Mouse (Mus musculus) cortical plate, adult 2 months (tissue): ENCODE measurements around the gene Itpr2.

Experiments used
- CTCF ChIP-seq: fragments of 200-500 bp; IDR thresholded peaks from 2 replicates; pipeline ENCODE4 v1.5.1; 2011; ENCODE audit warnings: mild to moderate bottlenecking, control low read depth, low read length; ENCODE audit not compliant: insufficient read depth; ENCODE audit errors: extremely low read depth
- POLR2A ChIP-seq: fragments of 200-500 bp; IDR thresholded peaks from 2 replicates; pipeline ENCODE4 v1.6.1; 2011; ENCODE audit warnings: mild to moderate bottlenecking, low read length, control low read depth; ENCODE audit not compliant: insufficient read depth; ENCODE audit errors: extremely low read depth

DNA sequence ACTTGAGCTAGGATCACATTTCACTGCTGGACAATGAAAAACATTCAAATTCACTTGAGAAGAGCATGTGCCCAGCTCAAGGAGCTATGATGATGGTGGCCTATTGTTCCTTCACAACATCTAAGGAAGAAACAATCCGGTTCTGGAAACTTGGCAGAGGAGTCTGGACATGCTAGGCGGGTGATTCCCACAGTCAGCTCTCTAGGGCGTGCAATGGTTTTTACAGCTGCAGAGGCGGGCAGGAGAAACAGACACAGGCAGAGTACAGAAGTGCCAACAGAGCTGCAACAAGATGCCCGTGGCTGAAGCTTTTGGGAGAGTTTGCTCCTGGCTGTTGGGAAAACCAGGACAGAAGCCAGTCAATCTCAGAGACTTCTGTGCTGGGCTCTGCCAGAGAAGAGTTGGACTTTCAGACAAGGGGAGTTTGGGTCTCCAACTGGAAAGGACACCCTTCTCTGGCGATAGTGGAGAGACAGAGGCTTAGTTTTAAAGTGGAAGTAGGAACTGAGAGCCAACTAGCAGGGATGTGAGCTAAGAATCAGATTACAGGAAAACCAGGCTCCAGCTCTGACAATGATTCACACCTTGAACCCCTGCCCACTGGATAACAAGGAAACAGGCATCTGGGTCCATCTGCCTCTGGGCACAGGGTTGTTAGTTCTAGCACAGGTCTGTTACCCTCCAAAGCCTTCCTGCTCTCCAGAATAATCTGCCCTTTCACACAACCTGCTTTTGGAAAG lies 28.6 kb downstream of the Itpr2 start:
- TF ChIP-seq CTCF: no peak
- no peak for TF ChIP-seq POLR2A
